Mouse (Mus musculus): ENCODE data around the gene Ctnnd1. TPM values are rescaled to one million over a fixed set of nuclear protein-coding genes. Genes with fewer than 3 reads are reported as not detected.

Gene Ctnnd1
- polyA plus RNA-seq (2012; ENCODE audit: insufficient read depth, insufficient read length, low replicate concordance, missing spikeins): not detected in 2 replicates

DNA sequence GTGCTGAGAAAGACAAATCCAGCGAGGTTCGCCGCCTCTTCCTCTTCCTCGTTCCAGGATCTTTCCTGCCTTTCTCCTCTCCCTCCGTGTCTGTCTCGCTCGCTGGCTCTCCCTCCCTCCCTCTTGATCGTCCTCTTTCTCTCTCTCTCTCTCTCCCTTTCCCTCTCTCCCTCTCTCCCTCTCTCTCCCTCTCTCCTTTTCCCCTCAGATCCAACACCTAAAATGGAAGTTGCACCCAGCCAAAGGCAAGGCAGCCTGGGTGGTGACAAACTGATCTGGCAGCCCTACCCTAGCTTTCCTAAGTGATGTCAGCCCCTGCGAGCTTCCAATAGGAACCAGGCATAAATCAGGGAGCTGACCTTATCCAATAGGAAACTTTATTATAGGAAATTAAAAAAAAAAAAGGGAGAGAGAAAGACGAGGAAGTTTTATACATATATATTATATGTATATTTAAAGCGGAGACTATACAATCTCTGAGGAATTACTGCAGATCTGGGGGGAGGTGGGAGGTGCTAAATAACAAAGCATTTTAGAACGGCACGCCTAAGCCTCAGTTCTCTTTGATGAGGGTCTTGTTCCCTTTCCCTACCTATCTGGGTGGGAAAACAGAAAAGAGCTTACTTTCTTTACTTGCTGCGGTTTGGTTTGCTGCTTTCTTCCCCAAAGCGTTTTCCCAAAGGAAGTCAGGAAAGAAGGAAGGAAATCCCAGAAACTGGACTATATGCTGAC lies at the start of gene Ctnnd1:
Gene Ctnnd1, minus strand, starts transcription at position 302 of the 732 bp plus-strand sequence.
- no peak for TF ChIP-seq CTCF (IDR thresholded peaks at IDR 0.05; ENCODE audit: insufficient read depth, low read depth, low read length)
- peak; percentile 79 for TF ChIP-seq POLR2A (IDR thresholded peaks at IDR 0.05; ENCODE audit: insufficient read depth, low read depth, low read length)
- WGBS: under 1% methylated on average over 15 of the region's 15 CpGs
- H3K27ac ChIP-seq (ENCODE audit: insufficient read depth, low read depth, low read length): peak within 1 kb of the TSS; percentile 98

DNA sequence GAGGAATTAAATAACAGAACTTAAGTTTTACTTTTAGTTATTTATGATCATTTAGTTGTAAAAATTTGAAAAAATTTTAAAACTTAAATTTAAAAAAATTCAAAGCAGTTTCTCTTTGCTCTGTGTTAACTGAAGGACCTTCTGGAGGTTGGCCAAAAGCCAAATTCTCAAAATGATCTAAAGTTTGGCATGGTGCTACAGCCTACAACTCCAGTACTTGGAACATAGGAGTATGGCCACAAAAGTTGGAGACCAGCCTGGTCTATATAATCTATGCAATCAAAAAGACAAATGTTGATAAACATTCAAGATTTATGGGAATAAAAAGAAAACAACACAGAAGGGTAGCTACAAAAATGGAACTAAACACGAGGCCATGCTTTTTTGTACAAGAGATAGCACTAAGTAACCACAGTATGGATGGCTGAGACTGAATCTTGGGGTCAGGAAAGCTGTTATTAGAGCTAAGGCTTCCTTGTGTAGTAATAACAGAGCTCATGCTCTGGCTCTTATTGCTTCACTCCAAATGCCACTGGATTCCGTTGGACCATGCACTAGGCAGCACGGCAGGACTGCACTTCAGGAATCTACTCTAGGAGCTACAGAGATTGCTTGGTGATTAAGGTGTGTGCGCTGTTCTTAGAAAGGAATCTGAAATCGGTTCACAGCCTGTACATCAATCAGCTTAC lies 44.6 kb upstream of the Ctnnd1 start:
- TF ChIP-seq CTCF (IDR thresholded peaks at IDR 0.05; ENCODE audit: insufficient read depth, low read depth, low read length): no peak
- TF ChIP-seq POLR2A (IDR thresholded peaks at IDR 0.05; ENCODE audit: insufficient read depth, low read depth, low read length): no peak
- Histone ChIP-seq H3K4me1 (ENCODE audit: control insufficient read depth, insufficient read depth, low read length) (no peaks in the 10 kb centered on the region), H3K4me3 (ENCODE audit: insufficient read depth, low read depth, low read length) (no peak overlapping the region), H3K27ac (ENCODE audit: insufficient read depth, low read depth, low read length) (no peak overlapping the region)
- 87% methylated on average over 5 of the region's 5 CpGs for WGBS

More for the DNA sequence above, at the start of gene Ctnnd1:
- no peaks in the 10 kb centered on the region for H3K4me1 ChIP-seq (ENCODE audit: control insufficient read depth, insufficient read depth, low read length)
- peak within 1 kb of the TSS; percentile 90 for H3K4me3 ChIP-seq (ENCODE audit: insufficient read depth, low read depth, low read length)

DNA sequence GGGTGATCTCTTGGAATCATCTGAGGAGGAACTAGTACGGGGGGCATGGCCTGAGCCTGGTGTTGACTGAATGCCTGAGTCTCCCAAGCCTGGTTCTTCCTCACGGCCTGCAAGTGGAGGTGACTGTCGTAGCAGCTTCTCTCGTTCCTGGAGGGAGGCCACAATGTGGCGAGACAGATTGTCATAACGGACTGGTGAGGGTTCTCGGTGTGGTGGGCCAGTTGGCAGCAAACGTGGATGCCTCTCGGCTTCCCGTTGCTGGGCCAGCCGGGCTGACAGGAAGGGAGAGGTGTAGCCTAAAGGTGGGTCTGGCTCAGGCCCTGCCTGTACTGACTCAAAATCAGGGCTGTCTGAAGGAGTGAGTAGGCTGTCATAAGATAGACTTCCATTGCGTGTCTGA lies 39.5 kb upstream of the Ctnnd1 start:
- WGBS: 84% methylated on average over 12 of the region's 12 CpGs
- H3K4me1 ChIP-seq (ENCODE audit: control insufficient read depth, insufficient read depth, low read length): no peaks in the 10 kb centered on the region
- no peak for TF ChIP-seq POLR2A (IDR thresholded peaks at IDR 0.05; ENCODE audit: insufficient read depth, low read depth, low read length)
- no peak for TF ChIP-seq CTCF (IDR thresholded peaks at IDR 0.05; ENCODE audit: insufficient read depth, low read depth, low read length)
- no peak overlapping the region for H3K27ac ChIP-seq (ENCODE audit: insufficient read depth, low read depth, low read length)
- H3K4me3 ChIP-seq (ENCODE audit: insufficient read depth, low read depth, low read length): no peak overlapping the region

DNA sequence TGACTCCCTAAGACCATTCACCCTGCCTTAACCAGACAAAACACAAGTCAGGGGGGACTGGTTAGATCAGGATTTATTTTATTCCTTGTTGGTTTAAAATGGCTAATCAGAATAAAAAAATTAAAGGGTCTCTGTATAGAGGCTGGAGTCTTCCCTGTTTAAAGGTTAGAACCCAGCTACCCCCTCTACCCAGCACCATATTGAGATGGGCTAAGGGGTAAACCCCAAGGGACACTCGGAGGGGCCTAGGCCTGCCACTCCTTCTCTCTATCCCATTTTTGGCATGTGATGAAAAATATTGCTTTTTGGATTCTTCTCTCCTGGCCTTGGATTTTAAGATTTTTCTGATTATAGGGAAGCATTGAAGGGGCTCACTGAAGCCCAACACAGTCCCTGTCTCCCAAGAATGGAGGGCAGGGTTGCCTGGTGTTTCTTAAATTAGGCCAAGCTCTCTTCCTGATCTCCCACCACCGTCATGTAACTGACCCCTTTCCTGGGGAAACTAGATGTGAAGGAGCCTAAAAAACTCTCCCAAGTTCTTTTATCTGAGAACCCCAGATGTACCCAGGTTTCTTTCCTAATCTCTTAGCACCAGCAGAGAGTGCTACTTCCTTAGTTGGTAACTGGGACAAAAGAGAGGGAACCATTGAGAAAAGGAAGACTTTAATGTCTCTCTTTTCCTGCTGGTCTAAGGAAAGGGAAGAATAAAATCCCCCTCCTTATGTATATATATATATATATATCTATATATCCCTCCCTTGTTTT lies 37.7 kb upstream of the Ctnnd1 start:
- WGBS: 86% methylated on average over 2 of the region's 2 CpGs
- TF ChIP-seq POLR2A (IDR thresholded peaks at IDR 0.05; ENCODE audit: insufficient read depth, low read depth, low read length) (no peak), CTCF (IDR thresholded peaks at IDR 0.05; ENCODE audit: insufficient read depth, low read depth, low read length) (no peak)
- H3K27ac ChIP-seq (ENCODE audit: insufficient read depth, low read depth, low read length): no peak overlapping the region
- H3K4me1 ChIP-seq (ENCODE audit: control insufficient read depth, insufficient read depth, low read length): no peaks in the 10 kb centered on the region
- H3K4me3 ChIP-seq (ENCODE audit: insufficient read depth, low read depth, low read length): no peak overlapping the region

DNA sequence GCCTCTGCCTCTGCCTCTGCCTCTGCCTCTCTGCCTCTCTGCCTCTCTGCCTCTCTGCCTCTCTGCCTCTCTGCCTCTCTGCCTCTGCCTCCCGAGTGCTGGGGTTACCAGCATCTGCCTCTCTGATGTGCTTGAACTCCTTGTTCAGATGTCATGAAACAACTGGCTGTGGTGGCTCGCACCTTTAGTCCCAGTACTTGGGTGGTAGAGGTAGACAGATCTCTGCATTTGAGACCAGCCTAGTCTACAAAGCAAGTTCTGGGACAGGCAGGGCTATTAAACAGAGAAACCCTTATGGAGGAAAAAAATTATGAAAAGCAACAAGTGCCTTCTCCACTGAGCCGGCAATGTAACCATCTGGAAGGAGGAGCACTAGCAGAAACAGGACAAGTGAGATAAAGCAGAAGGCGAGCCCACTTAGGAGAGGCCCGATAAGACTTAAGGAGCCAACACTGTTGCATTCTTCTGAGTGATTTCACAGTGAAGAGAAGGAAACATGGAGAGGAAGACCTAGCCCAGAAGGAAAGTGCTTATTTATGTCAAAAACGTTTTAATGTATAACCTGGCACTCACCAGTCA lies 32.1 kb upstream of the Ctnnd1 start:
- WGBS: 80% methylated on average over 6 of the region's 6 CpGs
- Histone ChIP-seq H3K4me1 (ENCODE audit: control insufficient read depth, insufficient read depth, low read length) (no peaks in the 10 kb centered on the region), H3K27ac (ENCODE audit: insufficient read depth, low read depth, low read length) (no peak overlapping the region), H3K4me3 (ENCODE audit: insufficient read depth, low read depth, low read length) (no peak overlapping the region)
- TF ChIP-seq POLR2A (IDR thresholded peaks at IDR 0.05; ENCODE audit: insufficient read depth, low read depth, low read length): no peak
- no peak for TF ChIP-seq CTCF (IDR thresholded peaks at IDR 0.05; ENCODE audit: insufficient read depth, low read depth, low read length)

DNA sequence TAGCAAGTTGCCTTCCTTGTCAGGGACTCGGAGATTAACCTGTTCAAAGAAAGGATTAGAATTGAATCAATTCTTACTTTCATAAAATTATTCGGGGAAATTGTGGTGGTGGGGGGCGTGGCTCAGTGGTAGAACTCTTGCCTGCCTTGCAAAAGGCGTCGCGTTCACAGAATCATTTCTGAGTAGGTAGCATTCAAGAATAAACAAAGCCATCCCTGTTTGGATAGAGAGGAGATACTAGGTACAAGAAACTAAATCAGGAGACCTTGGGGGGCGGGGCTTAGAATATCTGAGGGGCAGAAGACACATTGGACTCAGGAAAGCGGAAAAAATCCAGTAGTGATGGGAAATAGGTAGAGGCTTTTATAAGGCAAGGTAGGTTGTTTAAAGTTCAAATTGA lies 28.5 kb upstream of the Ctnnd1 start, which contains the start of gene Tmx2:
Gene Tmx2, minus strand, starts transcription at position 125 of the 400 bp plus-strand sequence.
- TF ChIP-seq CTCF (IDR thresholded peaks at IDR 0.05; ENCODE audit: insufficient read depth, low read depth, low read length) (no peak), POLR2A (IDR thresholded peaks at IDR 0.05; ENCODE audit: insufficient read depth, low read depth, low read length) (no peak)
- WGBS: 15% methylated on average over 8 of the region's 8 CpGs
- H3K27ac ChIP-seq (ENCODE audit: insufficient read depth, low read depth, low read length): no peak within 1 kb of the TSS

DNA sequence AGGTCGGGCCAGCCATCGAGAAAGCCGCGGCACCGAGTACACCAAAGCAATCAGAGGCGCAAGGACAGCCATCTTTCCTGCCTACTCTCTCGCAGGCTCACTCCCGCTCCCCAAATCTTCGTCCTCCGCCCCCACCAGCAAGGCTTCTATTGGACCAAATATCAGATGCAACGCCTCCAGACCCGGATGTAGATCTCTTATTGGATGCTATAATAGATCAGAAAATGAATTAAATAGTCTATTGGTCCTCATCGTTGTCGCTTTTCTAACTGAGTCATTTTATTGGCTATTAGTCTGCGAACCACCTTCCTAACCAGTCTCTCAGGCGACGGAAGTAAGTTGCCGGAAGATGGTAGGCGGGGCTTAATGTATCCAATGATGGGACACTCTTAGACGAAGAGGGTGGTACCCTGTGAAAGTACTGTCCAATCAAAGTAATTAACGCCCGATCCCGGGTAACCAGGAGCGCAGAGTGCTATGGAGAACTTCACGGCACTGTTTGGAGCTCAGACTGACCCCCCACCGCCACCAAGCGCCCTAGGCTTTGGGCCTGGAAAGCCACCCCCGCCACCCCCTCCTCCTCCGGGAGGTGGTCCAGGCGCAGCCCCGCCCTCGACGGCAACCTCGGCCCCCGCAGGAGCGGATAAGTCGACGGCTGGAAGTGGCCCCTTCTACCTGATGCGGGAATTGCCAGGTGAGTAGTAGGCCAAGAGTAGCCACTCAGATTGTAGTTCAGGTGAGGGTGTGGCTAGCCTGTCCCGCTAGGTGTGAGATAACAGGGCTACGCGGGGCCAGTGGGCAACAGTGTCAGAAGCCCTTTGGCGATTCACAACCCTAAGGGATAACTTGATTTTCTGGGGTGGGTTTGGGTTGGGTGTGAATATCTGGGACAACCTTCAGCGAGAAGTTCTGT lies 27.7 kb upstream of the Ctnnd1 start, which contains the start of the genes Gm28635 and Med19:
Gene Gm28635, minus strand, starts transcription at position 74 of the 913 bp plus-strand sequence.
Gene Med19, plus strand, starts transcription at position 435 of the 913 bp plus-strand sequence.
- Histone ChIP-seq H3K4me3 (ENCODE audit: insufficient read depth, low read depth, low read length) (peak within 1 kb of the TSS; percentile 94), H3K4me1 (ENCODE audit: control insufficient read depth, insufficient read depth, low read length) (peaks cover 5% of the 10 kb centered on the region; the same call in 1 of the 2 replicates), H3K27ac (ENCODE audit: insufficient read depth, low read depth, low read length) (peak within 1 kb of the TSS; percentile 83)
- TF ChIP-seq POLR2A (IDR thresholded peaks at IDR 0.05; ENCODE audit: insufficient read depth, low read depth, low read length) (no peak), CTCF (IDR thresholded peaks at IDR 0.05; ENCODE audit: insufficient read depth, low read depth, low read length) (no peak)
- WGBS: under 1% methylated on average over 44 of the region's 44 CpGs

More for the DNA sequence above, 28.5 kb upstream of the Ctnnd1 start, which contains the start of gene Tmx2:
- Histone ChIP-seq H3K4me1 (ENCODE audit: control insufficient read depth, insufficient read depth, low read length) (peaks cover 5% of the 10 kb centered on the region; the same call in 1 of the 2 replicates), H3K4me3 (ENCODE audit: insufficient read depth, low read depth, low read length) (peak within 1 kb of the TSS; percentile 94)
